Mouse (Mus musculus): ENCODE data around the gene Pnlip.

The Pnlip gene

GRCm38 (mm10) chr19:58652198-58652597, at the start of gene Pnlip:
Gene Pnlip (plus strand): TSS chr19:58652498.
- in situ Hi-C loops (cut with MseI, MboI): no loop called here

GRCm38 (mm10) chr19:58609716-58610115, 42.6 kb upstream of the Pnlip start:
- in situ Hi-C loops (cut with MseI, MboI): no loop called here

- in situ Hi-C loops (cut with MseI, MboI): no loop called here
Measured at GRCm38 (mm10) chr19:58612745-58613144, 39.6 kb upstream of the Pnlip start.

GRCm38 (mm10) chr19:58616606-58617005, 35.7 kb upstream of the Pnlip start:
- in situ Hi-C loops (cut with MseI, MboI): no loop called here

GRCm38 (mm10) chr19:58620661-58621060, 31.6 kb upstream of the Pnlip start:
- in situ Hi-C loops (cut with MseI, MboI): no loop called here

GRCm38 (mm10) chr19:58621646-58622045, 30.7 kb upstream of the Pnlip start:
- in situ Hi-C loops (cut with MseI, MboI): no loop called here

- in situ Hi-C loops (cut with MseI, MboI): no loop called here
Measured at GRCm38 (mm10) chr19:58624799-58625198, 27.5 kb upstream of the Pnlip start.

- in situ Hi-C loops (cut with MseI, MboI): no loop called here
Measured at GRCm38 (mm10) chr19:58625254-58625947, 26.9 kb upstream of the Pnlip start.

- in situ Hi-C loops (cut with MseI, MboI): no loop called here
Measured at GRCm38 (mm10) chr19:58627406-58628337, 24.6 kb upstream of the Pnlip start.

- in situ Hi-C loops (cut with MseI, MboI): no loop called here
Measured at GRCm38 (mm10) chr19:58629351-58629773, 22.9 kb upstream of the Pnlip start.

GRCm38 (mm10) chr19:58650036-58650435, 2.3 kb upstream of the Pnlip start:
- in situ Hi-C loops (cut with MseI, MboI): no loop called here

GRCm38 (mm10) chr19:58662098-58662497, 9.8 kb downstream of the Pnlip start:
- in situ Hi-C loops (cut with MseI, MboI): no loop called here

- in situ Hi-C loops (cut with MseI, MboI): no loop called here
Measured at GRCm38 (mm10) chr19:58663317-58663716, 11.0 kb downstream of the Pnlip start.

GRCm38 (mm10) chr19:58664901-58665300, 12.6 kb downstream of the Pnlip start:
- in situ Hi-C loops (cut with MseI, MboI): no loop called here

GRCm38 (mm10) chr19:58674644-58675043, 22.3 kb downstream of the Pnlip start:
- in situ Hi-C loops (cut with MseI, MboI): no loop called here

- in situ Hi-C loops (cut with MseI, MboI): no loop called here
Measured at GRCm38 (mm10) chr19:58677117-58677516, 24.8 kb downstream of the Pnlip start.

GRCm38 (mm10) chr19:58688933-58689332, 36.6 kb downstream of the Pnlip start:
- in situ Hi-C loops (cut with MseI, MboI): no loop called here

- in situ Hi-C loops (cut with MseI, MboI): no loop called here
Measured at GRCm38 (mm10) chr19:58695314-58695713, 43.0 kb downstream of the Pnlip start.

GRCm38 (mm10) chr19:58696235-58696634, 43.9 kb downstream of the Pnlip start:
- in situ Hi-C loops (cut with MseI, MboI): no loop called here

GRCm38 (mm10) chr19:58704556-58704955, 52.3 kb downstream of the Pnlip start:
- in situ Hi-C loops (cut with MseI, MboI): no loop called here

GRCm38 (mm10) chr19:58708611-58709010, 56.3 kb downstream of the Pnlip start:
- in situ Hi-C loops (cut with MseI, MboI): no loop called here

- in situ Hi-C loops (cut with MseI, MboI): no loop called here
Measured at GRCm38 (mm10) chr19:58717925-58718324, 65.6 kb downstream of the Pnlip start.

GRCm38 (mm10) chr19:58720439-58720838, 68.1 kb downstream of the Pnlip start:
- in situ Hi-C loops (cut with MseI, MboI): no loop called here
